Mouse (Mus musculus): ENCODE results near the gene Gjb2. TPM values are rescaled to one million over a fixed set of nuclear protein-coding genes. Genes with fewer than 3 reads are reported as not detected.

Gene Gjb2
- polyA plus RNA-seq, 1 experiment: 4.9 TPM

GRCm38 (mm10) chr14:57057204-57057562 lies 47.3 kb downstream of the Gjb2 start:
- Histone ChIP-seq H3K4me3 (ENCODE audit: control insufficient read depth, insufficient read depth, low read length) (peak overlapping the region; percentile 17; the same call in 1 of the 2 replicates), H3K4me1 (replicated peaks; ENCODE audit: control insufficient read depth, insufficient read depth, low read length) (peaks cover 2% of the 10 kb centered on the region; the same call in 1 of the 2 replicates), H3K36me3 (ENCODE audit: control insufficient read depth, insufficient read depth, low read length) (no peaks in the 10 kb centered on the region), H3K27me3 (ENCODE audit: control insufficient read depth, insufficient read depth, low read length) (peaks cover 10% of the 10 kb centered on the region), H3K27ac (ENCODE audit: control insufficient read depth, insufficient read depth, low read length) (no peak overlapping the region)
- 12% methylated on average over 19 of the region's 19 CpGs for WGBS
- TF ChIP-seq CTCF (IDR thresholded peaks at IDR 0.05; ENCODE audit: borderline replicate concordance, control insufficient read depth, extremely low read depth, insufficient read depth, low read length, poor library complexity) (no peak), POLR2A (IDR thresholded peaks at IDR 0.05; ENCODE audit: control insufficient read depth, extremely low read depth, insufficient read depth, low read length, poor library complexity) (no peak)
- no peak for DNase-seq

GRCm38 (mm10) chr14:57052713-57053112 lies 51.8 kb downstream of the Gjb2 start:
- Histone ChIP-seq H3K27me3 (ENCODE audit: control insufficient read depth, insufficient read depth, low read length) (peaks cover 8% of the 10 kb centered on the region; the same call in 1 of the 2 replicates), H3K4me1 (replicated peaks; ENCODE audit: control insufficient read depth, insufficient read depth, low read length) (peaks cover under 1% of the 10 kb centered on the region; the same call in 1 of the 2 replicates), H3K27ac (ENCODE audit: control insufficient read depth, insufficient read depth, low read length) (no peak overlapping the region), H3K4me3 (ENCODE audit: control insufficient read depth, insufficient read depth, low read length) (no peak overlapping the region), H3K36me3 (ENCODE audit: control insufficient read depth, insufficient read depth, low read length) (no peaks in the 10 kb centered on the region)
- no peak for DNase-seq
- TF ChIP-seq POLR2A (IDR thresholded peaks at IDR 0.05; ENCODE audit: control insufficient read depth, extremely low read depth, insufficient read depth, low read length, poor library complexity) (no peak), CTCF (IDR thresholded peaks at IDR 0.05; ENCODE audit: borderline replicate concordance, control insufficient read depth, extremely low read depth, insufficient read depth, low read length, poor library complexity) (no peak)
- 71% methylated on average over 6 of the region's 6 CpGs for WGBS

Other genes starting within 250 kb of the Gjb2 start
- gene Zmym2, start 218.0 kb downstream of the Gjb2 start, polyA plus RNA-seq (2012; rRNA removed): 15.3 and 16.6 TPM in 2 replicates
- 0.13 and 1.0 TPM in 2 replicates for gene Gja3, start 46.6 kb downstream of the Gjb2 start, polyA plus RNA-seq (2012; rRNA removed)
- gene Gm4491, start 11.2 kb upstream of the Gjb2 start, polyA plus RNA-seq (2012; rRNA removed): not detected in 2 replicates
- 0.89 and 1.4 TPM in 2 replicates for gene Gjb6, start 28.9 kb upstream of the Gjb2 start, polyA plus RNA-seq (2012; rRNA removed)